Mouse (Mus musculus) embryonic facial prominence, embryonic 10.5 days (tissue): ENCODE results near the gene Pbx2. TPM values are rescaled to one million over a fixed set of nuclear protein-coding genes. Genes with fewer than 3 reads are reported as not detected.
A peak's percentile ranks its signal among the peaks of the same experiment; 100 is the strongest.

Experiments used
- DNase-seq: peaks from one replicate; pipeline ENCODE4 v3.0.0-alpha.2; 2017; ENCODE audit warnings: low spot score
- H3K27ac ChIP-seq: fragments of 300-500 bp; sonication (generic); replicated peaks from 2 replicates; pipeline ENCODE4 v1.5.1; 2016; ENCODE audit warnings: mild to moderate bottlenecking
- H3K27me3 ChIP-seq: fragments of 300-500 bp; sonication (generic); replicated peaks from 2 replicates; pipeline ENCODE4 v1.6.1; 2016; ENCODE audit warnings: low read depth, mild to moderate bottlenecking; ENCODE audit not compliant: poor library complexity, severe bottlenecking
- H3K36me3 ChIP-seq: fragments of 300-500 bp; sonication (generic); replicated peaks from 2 replicates; pipeline ENCODE4 v1.6.1; 2016; ENCODE audit warnings: mild to moderate bottlenecking, moderate library complexity
- H3K4me1 ChIP-seq: fragments of 300-500 bp; sonication (generic); 2 replicates; pipeline ENCODE4 v1.6.1; 2016
- H3K4me3 ChIP-seq: fragments of 300-500 bp; sonication (generic); 2 replicates; pipeline ENCODE4 v1.5.1; 2016; ENCODE audit warnings: mild to moderate bottlenecking, moderate library complexity
- H3K9me3 ChIP-seq: fragments of 300-500 bp; sonication (generic); 2 replicates; pipeline ENCODE4 v1.6.1; 2016; ENCODE audit warnings: mild to moderate bottlenecking
- whole genome bisulfite sequencing: fragments of 180-500 bp; shearing (Covaris S2); methylation state at CpG from one replicate; pipeline ENCODE4 v1.1.7; 2016; 5-methylcytosine and 5-hydroxymethylcytosine counted together
- polyA plus RNA-seq: library from polyadenylated mRNA; unstranded; fragments of >200 nt; fragmentation: Nextera tagmentation; extraction: Ambion mirVana; gene quantifications from 2 replicates; pipeline ENCODE4 v1.2.1, GENCODE M21; 2016

Pbx2 gene
- polyA plus RNA-seq, 1 experiment from 2014 or later: 19.5 TPM

GRCm38 (mm10) chr17:34583819-34584218 is 7.2 kb upstream of the Pbx2 start:
- Histone ChIP-seq H3K4me1 (peaks cover 43% of the 10 kb centered on the region), H3K9me3 (no peaks in the 10 kb centered on the region), H3K27me3 (no peaks in the 10 kb centered on the region; the same call in 1 of the 2 replicates), H3K36me3 (no peaks in the 10 kb centered on the region), H3K27ac (peak overlapping the region; percentile 20; the same call in 1 of the 2 replicates), H3K4me3 (0 out of 2 replicates have a peak overlapping the region, but pooled peaks have one; percentile 18)
- WGBS: 78% methylated on average over 8 of the region's 8 CpGs
- no peak for DNase-seq

- Histone ChIP-seq H3K9me3 (no peaks in the 10 kb centered on the region), H3K4me3 (no peak overlapping the region), H3K36me3 (no peaks in the 10 kb centered on the region), H3K27ac (peak overlapping the region; percentile 97; the same call in 1 of the 2 replicates), H3K4me1 (peaks cover 56% of the 10 kb centered on the region), H3K27me3 (no peaks in the 10 kb centered on the region; the same call in 1 of the 2 replicates)
- 87% methylated on average over 8 of the region's 8 CpGs for WGBS
- DNase-seq: no peak
Observed at GRCm38 (mm10) chr17:34585121-34585520, 5.9 kb upstream of the Pbx2 start.

GRCm38 (mm10) chr17:34585877-34586771 is 4.9 kb upstream of the Pbx2 start:
- Histone ChIP-seq H3K4me1 (peaks cover 66% of the 10 kb centered on the region), H3K4me3 (peak overlapping the region; percentile 86), H3K9me3 (no peaks in the 10 kb centered on the region), H3K27ac (peak overlapping the region; percentile 97), H3K36me3 (no peaks in the 10 kb centered on the region), H3K27me3 (no peaks in the 10 kb centered on the region; the same call in 1 of the 2 replicates)
- DNase-seq: peak; percentile 58
- WGBS: 24% methylated on average over 32 of the region's 32 CpGs

GRCm38 (mm10) chr17:34586796-34587422 is 4.2 kb upstream of the Pbx2 start:
- H3K36me3 ChIP-seq: no peaks in the 10 kb centered on the region
- H3K4me1 ChIP-seq: peaks cover 74% of the 10 kb centered on the region
- H3K9me3 ChIP-seq: no peaks in the 10 kb centered on the region
- peak; percentile 94 for DNase-seq
- peak overlapping the region; percentile 86 for H3K4me3 ChIP-seq
- H3K27ac ChIP-seq: peak overlapping the region; percentile 97
- WGBS: under 1% methylated on average over 38 of the region's 38 CpGs
- no peaks in the 10 kb centered on the region; the same call in 1 of the 2 replicates for H3K27me3 ChIP-seq

- Histone ChIP-seq H3K4me1 (peaks cover 76% of the 10 kb centered on the region), H3K27me3 (no peaks in the 10 kb centered on the region; the same call in 1 of the 2 replicates), H3K36me3 (no peaks in the 10 kb centered on the region), H3K27ac (peak overlapping the region; percentile 97), H3K4me3 (peak overlapping the region; percentile 86), H3K9me3 (no peaks in the 10 kb centered on the region)
- peak; percentile 98 for DNase-seq
- WGBS: under 1% methylated on average over 50 of the region's 50 CpGs
Observed at GRCm38 (mm10) chr17:34587423-34587811, 3.6 kb upstream of the Pbx2 start.

DNA sequence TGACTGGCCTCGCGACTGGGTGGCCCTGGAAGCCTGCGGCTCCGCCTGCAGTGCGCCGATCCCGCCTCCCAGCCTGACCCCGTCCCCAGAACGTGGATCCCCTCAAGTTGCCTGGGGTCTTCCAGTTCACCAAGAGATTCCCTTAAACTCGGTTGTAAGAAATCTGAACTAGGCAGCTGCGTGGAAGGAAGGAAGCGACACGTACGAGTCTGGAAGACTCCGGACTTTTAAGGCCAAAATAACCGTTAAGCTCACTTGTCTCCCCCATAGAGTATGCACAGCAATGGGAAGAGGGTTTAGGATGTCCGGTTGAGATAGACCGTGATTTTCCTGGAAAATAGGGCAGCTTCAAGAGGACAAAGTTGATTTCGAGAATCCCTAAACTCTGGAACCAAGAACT is 3.3 kb upstream of the Pbx2 start:
- Histone ChIP-seq H3K27ac (peak overlapping the region; percentile 97), H3K9me3 (no peaks in the 10 kb centered on the region), H3K36me3 (no peaks in the 10 kb centered on the region), H3K4me3 (peak overlapping the region; percentile 86), H3K4me1 (peaks cover 76% of the 10 kb centered on the region), H3K27me3 (no peaks in the 10 kb centered on the region; the same call in 1 of the 2 replicates)
- 6% methylated on average over 19 of the region's 19 CpGs for WGBS
- no peak for DNase-seq

- Histone ChIP-seq H3K27me3 (no peaks in the 10 kb centered on the region; the same call in 1 of the 2 replicates), H3K27ac (peak overlapping the region; percentile 100; the same call in 1 of the 2 replicates), H3K9me3 (no peaks in the 10 kb centered on the region), H3K4me3 (peak overlapping the region; percentile 86; the same call in 1 of the 2 replicates), H3K4me1 (peaks cover 81% of the 10 kb centered on the region), H3K36me3 (peaks cover 2% of the 10 kb centered on the region)
- 58% methylated on average over 3 of the region's 3 CpGs for WGBS
- no peak for DNase-seq
Observed at GRCm38 (mm10) chr17:34588767-34589166, 2.3 kb upstream of the Pbx2 start.

GRCm38 (mm10) chr17:34589206-34589605 is 1.9 kb upstream of the Pbx2 start:
- no peak for DNase-seq
- peaks cover 85% of the 10 kb centered on the region for H3K4me1 ChIP-seq
- 41% methylated on average over 7 of the region's 7 CpGs for WGBS
- peak overlapping the region; percentile 100 for H3K27ac ChIP-seq
- H3K4me3 ChIP-seq: peak overlapping the region; percentile 79
- H3K36me3 ChIP-seq: peaks cover 6% of the 10 kb centered on the region
- no peaks in the 10 kb centered on the region; the same call in 1 of the 2 replicates for H3K27me3 ChIP-seq
- H3K9me3 ChIP-seq: no peaks in the 10 kb centered on the region

DNA sequence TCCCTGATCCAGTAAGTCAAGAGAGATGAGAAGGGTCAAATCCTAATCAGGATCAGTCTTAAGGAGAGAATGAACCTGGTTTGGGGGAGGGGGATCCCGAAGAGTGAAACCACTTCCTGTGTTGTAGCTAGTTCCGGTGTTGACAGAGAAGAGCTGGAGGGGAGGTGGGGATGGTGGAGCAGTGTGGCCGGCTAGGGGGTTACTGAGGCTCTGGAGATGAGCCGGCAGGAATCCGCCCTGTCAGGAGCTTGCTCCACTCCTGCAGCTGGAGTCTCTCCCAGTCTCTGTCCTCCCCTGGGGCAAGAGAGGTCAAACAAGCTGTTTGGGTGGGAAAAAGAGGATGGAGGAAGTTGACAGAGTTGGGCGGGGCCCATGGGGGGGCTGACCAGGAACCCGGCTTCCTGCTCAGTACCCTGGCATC is 1.4 kb upstream of the Pbx2 start, which contains the start of gene Gpsm3:
TSS of gene Gpsm3 (plus strand) at position 126 of the 421 bp plus-strand sequence.
- 19% methylated on average over 7 of the region's 7 CpGs for WGBS
- no peaks in the 10 kb centered on the region; the same call in 1 of the 2 replicates for H3K27me3 ChIP-seq
- no peak for DNase-seq
- peak within 1 kb of the TSS; percentile 100 for H3K27ac ChIP-seq
- H3K36me3 ChIP-seq: peaks cover 11% of the 10 kb centered on the region
- H3K9me3 ChIP-seq: no peaks in the 10 kb centered on the region
- peak within 1 kb of the TSS; percentile 86 for H3K4me3 ChIP-seq
- H3K4me1 ChIP-seq: peaks cover 90% of the 10 kb centered on the region

GRCm38 (mm10) chr17:34590154-34590987 is 695 bp upstream of the Pbx2 start:
- H3K4me1 ChIP-seq: peaks cover 97% of the 10 kb centered on the region
- peak overlapping the region; percentile 79 for H3K4me3 ChIP-seq
- no peak for DNase-seq

GRCm38 (mm10) chr17:34591994-34592375 is 919 bp downstream of the Pbx2 start:
- no peaks in the 10 kb centered on the region for H3K27me3 ChIP-seq
- H3K36me3 ChIP-seq: peaks cover 32% of the 10 kb centered on the region
- peaks cover 96% of the 10 kb centered on the region for H3K4me1 ChIP-seq
- no peaks in the 10 kb centered on the region for H3K9me3 ChIP-seq
- H3K27ac ChIP-seq: peak overlapping the region; percentile 100
- H3K4me3 ChIP-seq: peak overlapping the region; percentile 79
- peak; percentile 98 for DNase-seq
- under 1% methylated on average over 34 of the region's 35 CpGs for WGBS

More at GRCm38 (mm10) chr17:34590154-34590987, 695 bp upstream of the Pbx2 start:
- Histone ChIP-seq H3K36me3 (peaks cover 18% of the 10 kb centered on the region), H3K9me3 (no peaks in the 10 kb centered on the region), H3K27ac (peak overlapping the region; percentile 100), H3K27me3 (no peaks in the 10 kb centered on the region; the same call in 1 of the 2 replicates)
- WGBS: 60% methylated on average over 15 of the region's 15 CpGs
